Mouse (Mus musculus) MEL (cell line): Measurements from ENCODE around the gene Rxra.

Source experiments
- CHD1 ChIP-seq: IDR thresholded peaks from 2 replicates; pipeline ENCODE4 v1.6.1; 2012; ENCODE audit warnings: low read depth, mild to moderate bottlenecking, inconsistent platforms, low read length, improper control_type of control experiment
- NRF1 ChIP-seq: IDR thresholded peaks from 2 replicates; pipeline ENCODE4 v1.6.1; 2014; ENCODE audit warnings: low read depth, mild to moderate bottlenecking, inconsistent platforms, low read length, improper control_type of control experiment, moderate library complexity; ENCODE audit not compliant: poor library complexity, insufficient read depth, severe bottlenecking
- SIN3A ChIP-seq: IDR thresholded peaks from 2 replicates; pipeline ENCODE4 v1.6.1; 2012; ENCODE audit warnings: low read length, improper control_type of control experiment, inconsistent platforms
- TAL1 ChIP-seq: IDR thresholded peaks from 2 replicates; pipeline ENCODE4 v1.6.1; 2012; ENCODE audit warnings: mild to moderate bottlenecking, inconsistent platforms, low read length, moderate library complexity, mixed read lengths
- TBP ChIP-seq: IDR thresholded peaks from 2 replicates; pipeline ENCODE4 v1.8.0; 2011; ENCODE audit warnings: low read depth, low read length, improper control_type of control experiment
- UBTF ChIP-seq: IDR thresholded peaks from 2 replicates; pipeline ENCODE4 v1.6.1; 2012; ENCODE audit warnings: low read depth, mild to moderate bottlenecking, inconsistent platforms, low read length, improper control_type of control experiment, moderate library complexity, borderline replicate concordance; ENCODE audit not compliant: insufficient read depth
- ZKSCAN1 ChIP-seq: IDR thresholded peaks from 2 replicates; pipeline ENCODE4 v1.6.1; 2012; ENCODE audit warnings: low read depth, mild to moderate bottlenecking, inconsistent platforms, low read length, improper control_type of control experiment, moderate library complexity
- ZNF384 ChIP-seq: IDR thresholded peaks from 2 replicates; pipeline ENCODE4 v1.6.1; 2012; ENCODE audit warnings: low read depth, mild to moderate bottlenecking, inconsistent platforms, low read length, improper control_type of control experiment

DNA sequence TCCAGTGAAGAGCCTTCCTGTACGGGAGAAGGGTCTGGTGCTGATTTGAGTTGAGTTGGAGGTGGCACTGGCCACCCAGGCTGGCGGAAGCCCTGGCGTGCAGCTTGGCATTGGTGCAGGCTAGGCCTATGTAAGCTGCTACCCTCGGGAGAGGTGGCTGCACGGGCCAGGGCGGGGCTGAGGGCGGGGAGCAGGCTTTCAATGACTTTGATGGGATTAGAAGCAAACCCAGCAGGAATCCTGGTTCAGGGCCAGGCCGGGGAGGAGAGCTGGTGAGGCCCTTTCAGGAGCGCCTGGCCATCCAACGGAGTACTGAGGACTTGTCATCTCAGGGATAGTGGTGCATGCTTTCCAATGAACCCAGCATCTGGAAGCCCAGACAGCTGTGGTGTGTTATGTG, 43.4 kb downstream of the Rxra start:
- TF ChIP-seq NRF1 (no peak), CHD1 (no peak), ZNF384 (no peak), ZKSCAN1 (no peak), TAL1 (no peak), SIN3A (no peak), UBTF (no peak), TBP (no peak)
